Mouse (Mus musculus) liver, adult 2 months (tissue): ENCODE measurements at regions not wholly inside any gene's neighbourhood (a gene's known extent, or its start where the extent isn't known, plus 50 kb on each side); places are given as distances from the start of the nearest gene placed in this dataset.

Experiments
- DNase-seq: peaks from one replicate; pipeline ENCODE4 v3.0.0-alpha.2; 2011; ENCODE audit warnings: low read depth, low spot score; ENCODE audit errors: extremely low read depth
- H3K27ac ChIP-seq: fragments of 200-500 bp; replicated peaks from 2 replicates; pipeline ENCODE4 v1.5.1; 2012; ENCODE audit warnings: low read depth, mild to moderate bottlenecking, control low read depth, inconsistent platforms, low read length; ENCODE audit not compliant: insufficient read depth
- H3K27me3 ChIP-seq: fragments of 200-500 bp; 2 replicates; pipeline ENCODE4 v1.6.1; 2012; ENCODE audit warnings: mild to moderate bottlenecking, moderate library complexity, low read length, inconsistent platforms; ENCODE audit not compliant: control insufficient read depth, insufficient read depth
- H3K36me3 ChIP-seq: fragments of 200-500 bp; 2 replicates; pipeline ENCODE4 v1.6.1; 2012; ENCODE audit warnings: low read length, inconsistent platforms; ENCODE audit not compliant: control insufficient read depth, insufficient read depth
- H3K4me1 ChIP-seq: fragments of 200-500 bp; 2 replicates; pipeline ENCODE4 v1.6.1; 2011; ENCODE audit warnings: low read length; ENCODE audit not compliant: control insufficient read depth, insufficient read depth
- H3K4me3 ChIP-seq: fragments of 200-500 bp; 2 replicates; pipeline ENCODE4 v1.5.1; 2011; ENCODE audit warnings: low read depth, mild to moderate bottlenecking, control low read depth, low read length, moderate library complexity; ENCODE audit not compliant: insufficient read depth
- H3K79me2 ChIP-seq: fragments of 200-500 bp; 2 replicates; pipeline ENCODE4 v1.6.1; 2012; ENCODE audit warnings: inconsistent platforms, mild to moderate bottlenecking, low read length, moderate library complexity; ENCODE audit not compliant: control insufficient read depth, insufficient read depth
- H3K9ac ChIP-seq: fragments of 200-500 bp; 2 replicates; pipeline ENCODE4 v1.6.1; 2012; ENCODE audit warnings: low read depth, mild to moderate bottlenecking, control low read depth, inconsistent platforms, low read length
- CTCF ChIP-seq: fragments of 200-500 bp; IDR thresholded peaks from 2 replicates; pipeline ENCODE4 v1.5.1; 2011; ENCODE audit warnings: low read depth, low read length, control low read depth
- POLR2A ChIP-seq: fragments of 200-500 bp; IDR thresholded peaks from 2 replicates; pipeline ENCODE4 v1.6.1; 2011; ENCODE audit warnings: low read length, control low read depth; ENCODE audit not compliant: insufficient read depth; ENCODE audit errors: extremely low read depth
- WGBS: fragments of 180-500 bp; shearing (Covaris S2); methylation state at CpG from one replicate; pipeline ENCODE4 v1.1.7; 2018; 5-methylcytosine and 5-hydroxymethylcytosine counted together

DNA sequence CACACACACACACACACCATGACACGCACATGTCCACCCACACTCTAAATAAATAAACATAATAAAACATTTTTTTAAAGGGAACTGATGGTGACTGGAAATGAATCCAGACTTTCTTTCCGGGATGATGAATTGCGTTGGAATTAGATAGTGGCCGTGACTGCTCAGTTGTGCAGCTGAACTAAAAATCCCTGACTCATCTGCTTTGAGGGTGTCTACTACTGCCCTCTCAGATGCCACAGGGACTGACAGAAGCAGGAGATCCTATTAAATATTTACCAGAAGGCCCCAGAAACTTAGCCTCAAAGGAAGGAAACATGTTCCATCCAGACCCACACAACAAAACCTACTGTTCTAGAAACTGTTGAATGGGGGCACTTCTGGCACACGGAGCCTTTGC, 65.7 kb downstream of the Polr2m start:
- no peak for DNase-seq
- TF ChIP-seq POLR2A (no peak), CTCF (no peak)

DNA sequence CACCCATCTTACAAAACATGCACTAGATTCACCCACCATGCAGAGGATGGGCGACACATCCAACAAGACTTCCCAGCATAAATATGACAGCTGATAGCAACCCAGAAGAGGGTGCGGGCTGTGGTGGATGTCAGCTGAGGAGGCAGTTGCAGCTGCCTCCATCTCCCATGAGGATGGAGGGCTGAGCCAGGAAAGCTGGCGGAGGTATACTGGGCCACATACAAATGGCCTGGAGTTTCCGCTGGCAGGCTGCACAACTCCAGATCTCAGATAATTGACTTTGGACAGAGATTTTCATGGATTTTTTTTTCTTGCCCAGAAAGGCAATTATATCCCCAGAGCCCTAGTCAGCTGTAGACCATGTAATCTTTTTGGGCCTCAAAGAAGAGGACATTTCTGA, 67.2 kb downstream of the Polr2m start:
- H3K27me3 ChIP-seq: no peaks in the 10 kb centered on the region
- no peak for DNase-seq
- no peaks in the 10 kb centered on the region for H3K4me1 ChIP-seq
- H3K27ac ChIP-seq: no peak overlapping the region
- H3K4me3 ChIP-seq: no peak overlapping the region
- no peak overlapping the region for H3K9ac ChIP-seq
- no peaks in the 10 kb centered on the region for H3K79me2 ChIP-seq
- 94% methylated on average over 4 of the region's 4 CpGs for WGBS
- TF ChIP-seq CTCF: no peak
- TF ChIP-seq POLR2A: no peak
- no peaks in the 10 kb centered on the region for H3K36me3 ChIP-seq

More for the DNA sequence above, 65.7 kb downstream of the Polr2m start:
- no peaks in the 10 kb centered on the region for H3K4me1 ChIP-seq
- no peak overlapping the region for H3K9ac ChIP-seq
- H3K4me3 ChIP-seq: no peak overlapping the region
- H3K27ac ChIP-seq: no peak overlapping the region
- H3K79me2 ChIP-seq: no peaks in the 10 kb centered on the region
- H3K27me3 ChIP-seq: no peaks in the 10 kb centered on the region
- H3K36me3 ChIP-seq: no peaks in the 10 kb centered on the region
- WGBS: 72% methylated on average over 5 of the region's 5 CpGs

DNA sequence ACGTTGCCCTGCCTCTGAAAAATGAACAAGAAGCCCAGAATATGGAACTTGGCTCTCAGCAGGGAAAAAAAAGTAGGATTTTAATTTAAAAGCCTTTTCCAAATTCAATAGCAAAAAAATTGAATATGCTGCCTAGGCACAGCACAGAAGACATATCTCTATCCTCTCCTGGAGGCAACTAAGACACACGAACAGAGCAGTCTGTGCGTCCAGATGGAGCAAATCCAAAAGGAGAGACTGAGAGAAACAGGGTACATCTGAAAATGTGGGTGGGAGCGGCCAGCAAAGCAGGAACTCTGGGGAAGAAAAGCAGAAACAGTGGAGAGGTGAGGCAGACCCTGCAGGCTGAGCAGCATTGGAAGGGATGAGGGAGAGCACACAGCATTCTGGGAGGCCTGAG, 68.5 kb downstream of the Polr2m start:
- TF ChIP-seq CTCF (no peak), POLR2A (no peak)
- Histone ChIP-seq H3K27ac (no peak overlapping the region), H3K4me1 (no peaks in the 10 kb centered on the region), H3K27me3 (no peaks in the 10 kb centered on the region), H3K9ac (no peak overlapping the region), H3K79me2 (no peaks in the 10 kb centered on the region), H3K4me3 (no peak overlapping the region), H3K36me3 (no peaks in the 10 kb centered on the region)
- DNase-seq: no peak
- WGBS: 79% methylated on average over 4 of the region's 4 CpGs

DNA sequence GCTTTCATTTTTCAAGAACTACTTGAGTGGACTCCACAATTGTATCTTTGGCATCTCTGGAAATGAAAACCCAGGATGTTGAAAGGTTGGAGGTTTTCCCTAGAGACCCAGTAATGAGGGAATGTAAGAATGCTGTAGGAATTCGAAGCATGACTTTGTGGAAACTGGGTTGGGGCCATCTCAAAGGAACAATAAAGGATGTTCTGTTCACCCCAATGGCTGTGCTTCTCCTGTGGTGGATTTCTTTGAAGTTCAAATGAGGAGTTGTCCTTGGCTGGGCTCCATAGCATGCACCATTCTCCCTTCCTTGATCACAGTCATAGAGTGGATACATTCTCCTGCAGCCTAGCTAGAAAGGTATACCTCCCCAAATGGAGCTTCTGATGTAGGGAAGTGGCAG, 74.6 kb downstream of the Polr2m start:
- no peaks in the 10 kb centered on the region for H3K4me1 ChIP-seq
- no peak overlapping the region for H3K9ac ChIP-seq
- DNase-seq: no peak
- TF ChIP-seq CTCF (no peak), POLR2A (no peak)
- no peaks in the 10 kb centered on the region for H3K27me3 ChIP-seq
- no peak overlapping the region for H3K4me3 ChIP-seq
- no peak overlapping the region for H3K27ac ChIP-seq
- H3K79me2 ChIP-seq: no peaks in the 10 kb centered on the region
- H3K36me3 ChIP-seq: no peaks in the 10 kb centered on the region
- WGBS: 83% methylated on average over 1 of the region's 1 CpGs

DNA sequence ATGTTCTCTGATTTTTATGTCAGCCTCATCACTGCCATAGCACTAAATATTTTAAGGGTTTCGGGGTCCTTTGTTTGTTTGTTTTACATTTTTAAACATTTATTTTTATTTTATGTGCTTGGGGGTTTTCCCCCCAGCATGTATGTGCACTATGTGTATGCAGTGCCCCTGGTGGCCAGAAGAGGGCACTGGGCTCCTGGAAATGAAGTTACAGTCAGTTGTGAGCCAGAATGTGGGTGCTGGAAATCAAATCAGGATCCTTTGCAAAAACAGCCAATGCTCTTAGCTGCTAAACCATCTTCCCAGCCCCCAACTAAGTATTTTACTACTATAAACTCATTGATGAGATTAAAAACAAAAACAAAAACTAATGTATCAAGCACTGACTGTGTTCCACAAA, 75.8 kb downstream of the Polr2m start:
- H3K4me3 ChIP-seq: no peak overlapping the region
- no peak overlapping the region for H3K9ac ChIP-seq
- H3K4me1 ChIP-seq: no peaks in the 10 kb centered on the region
- H3K27ac ChIP-seq: no peak overlapping the region
- no peaks in the 10 kb centered on the region for H3K27me3 ChIP-seq
- TF ChIP-seq POLR2A (no peak), CTCF (no peak)
- WGBS: 96% methylated on average over 1 of the region's 1 CpGs
- no peaks in the 10 kb centered on the region for H3K36me3 ChIP-seq
- H3K79me2 ChIP-seq: no peaks in the 10 kb centered on the region
- no peak for DNase-seq

DNA sequence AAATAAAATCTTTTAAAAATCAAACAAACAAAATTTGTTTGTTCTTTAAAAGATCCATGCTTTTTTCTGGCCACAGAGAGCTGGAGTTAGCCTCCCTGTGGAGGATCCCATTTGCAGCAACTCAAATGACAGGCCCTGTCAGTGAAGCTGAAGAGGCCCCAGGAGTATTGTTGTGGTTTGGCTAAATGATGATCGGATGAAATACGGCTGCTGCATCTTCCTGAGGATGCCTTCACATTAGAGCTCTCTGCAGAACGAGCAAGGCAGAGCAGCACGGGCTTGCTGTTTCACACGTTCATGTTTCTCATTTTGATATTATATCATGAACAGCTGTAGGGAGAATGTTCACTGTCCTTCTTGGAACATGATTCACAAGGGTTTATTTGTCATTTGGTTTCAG, 76.8 kb downstream of the Polr2m start:
- TF ChIP-seq CTCF (no peak), POLR2A (no peak)
- 91% methylated on average over 5 of the region's 5 CpGs for WGBS
- Histone ChIP-seq H3K79me2 (no peaks in the 10 kb centered on the region), H3K4me1 (no peaks in the 10 kb centered on the region), H3K36me3 (no peaks in the 10 kb centered on the region), H3K4me3 (no peak overlapping the region), H3K27me3 (no peaks in the 10 kb centered on the region), H3K27ac (no peak overlapping the region), H3K9ac (no peak overlapping the region)
- DNase-seq: no peak
